Mouse (Mus musculus) bone marrow, adult 2 months (tissue): ENCODE data around the gene Pcdh9.

Source experiments
- CTCF ChIP-seq: fragments of 200-500 bp; IDR thresholded peaks from 2 replicates; pipeline ENCODE4 v1.5.1; 2011; ENCODE audit warnings: low read length, control low read depth; ENCODE audit not compliant: control insufficient read depth, insufficient read depth
- POLR2A ChIP-seq: fragments of 200-500 bp; IDR thresholded peaks from 2 replicates; pipeline ENCODE4 v1.6.1; 2011; ENCODE audit warnings: low read depth, mild to moderate bottlenecking, control low read depth, low read length, borderline replicate concordance; ENCODE audit not compliant: control insufficient read depth

- TF ChIP-seq POLR2A: no peak
- TF ChIP-seq CTCF: no peak
These were observed 346.9 kb downstream of the Pcdh9 start for GRCm38 (mm10) chr14:93543561-93543960.
